Mouse (Mus musculus) monocyte, adult 5-6 weeks (primary cell): Measurements from ENCODE around the gene Mlxipl. TPM values are rescaled to one million over a fixed set of nuclear protein-coding genes. Genes with fewer than 3 reads are reported as not detected.

ENCODE experiments used
- ATAC-seq: fragments of 153-309, 156-312 bp; replicated peaks from 2 replicates; pipeline ENCODE4 v1.8.0; 2017; ENCODE audit warnings: mild to moderate bottlenecking; ENCODE audit not compliant: low TSS enrichment, insufficient number of reproducible peaks, severe bottlenecking, poor library complexity, low FRiP score
- total RNA-seq: library from RNA; stranded (forward); fragments of 200-1000, 200-491, 200-594 nt; gene quantifications from 3 replicates; pipeline ENCODE4 v1.2.3, GENCODE M21; 2017

Mlxipl gene
- total RNA-seq, 1 experiment from 2014 or later = 0.57 TPM

- ATAC-seq = peak; percentile 56; the same call in 1 of the 2 replicates
Observed at GRCm38 (mm10) chr5:135077564-135078481, 11.9 kb upstream of the Mlxipl start, which contains the start of gene Vps37d. Gene Vps37d (minus strand): TSS chr5:135078266.

- 0 out of 2 replicates have a peak, but pooled peaks have one; percentile 15 for ATAC-seq
Observed at GRCm38 (mm10) chr5:135078482-135078810, 11.2 kb upstream of the Mlxipl start.

- ATAC-seq = no peak
Observed at GRCm38 (mm10) chr5:135079578-135079977, 10.1 kb upstream of the Mlxipl start.

GRCm38 (mm10) chr5:135080539-135080938 lies 9.2 kb upstream of the Mlxipl start:
- no peak for ATAC-seq

GRCm38 (mm10) chr5:135086871-135087270 lies 2.8 kb upstream of the Mlxipl start:
- ATAC-seq = no peak

- ATAC-seq = no peak
Observed at GRCm38 (mm10) chr5:135100981-135101380, 11.3 kb downstream of the Mlxipl start.

- ATAC-seq = no peak
Observed at GRCm38 (mm10) chr5:135103999-135104660, 14.4 kb downstream of the Mlxipl start.

- ATAC-seq = peak; percentile 60
Observed at GRCm38 (mm10) chr5:135106758-135107256, 17.1 kb downstream of the Mlxipl start.

- peak; percentile 13; the same call in 1 of the 2 replicates for ATAC-seq
Observed at GRCm38 (mm10) chr5:135107521-135108501, 18.1 kb downstream of the Mlxipl start.

- no peak for ATAC-seq
Observed at GRCm38 (mm10) chr5:135109017-135109416, 19.3 kb downstream of the Mlxipl start.

GRCm38 (mm10) chr5:135109426-135109825 lies 19.7 kb downstream of the Mlxipl start:
- no peak for ATAC-seq

GRCm38 (mm10) chr5:135109976-135110375 lies 20.3 kb downstream of the Mlxipl start:
- ATAC-seq = no peak

- ATAC-seq = no peak
Observed at GRCm38 (mm10) chr5:135113782-135114181, 24.1 kb downstream of the Mlxipl start.

- ATAC-seq = no peak
Observed at GRCm38 (mm10) chr5:135115241-135115640, 25.6 kb downstream of the Mlxipl start.

- ATAC-seq = peak; percentile 75
Observed at GRCm38 (mm10) chr5:135118589-135119081, 28.9 kb downstream of the Mlxipl start.

GRCm38 (mm10) chr5:135120753-135121152 lies 31.1 kb downstream of the Mlxipl start:
- no peak for ATAC-seq

- 0 out of 2 replicates have a peak, but pooled peaks have one; percentile 24 for ATAC-seq
Observed at GRCm38 (mm10) chr5:135126121-135126520, 36.4 kb downstream of the Mlxipl start.

GRCm38 (mm10) chr5:135127669-135128068 lies 38.0 kb downstream of the Mlxipl start:
- ATAC-seq = peak; percentile 79
